Mouse (Mus musculus): Measurements from ENCODE around the gene Nsd1. TPM values are rescaled to one million over a fixed set of nuclear protein-coding genes. Genes with fewer than 3 reads are reported as not detected.
A peak's percentile ranks its signal among the peaks of the same experiment; 100 is the strongest.

Gene Nsd1
- polyA plus RNA-seq, 1 experiment from 2014 or later = 51.0 TPM

DNA sequence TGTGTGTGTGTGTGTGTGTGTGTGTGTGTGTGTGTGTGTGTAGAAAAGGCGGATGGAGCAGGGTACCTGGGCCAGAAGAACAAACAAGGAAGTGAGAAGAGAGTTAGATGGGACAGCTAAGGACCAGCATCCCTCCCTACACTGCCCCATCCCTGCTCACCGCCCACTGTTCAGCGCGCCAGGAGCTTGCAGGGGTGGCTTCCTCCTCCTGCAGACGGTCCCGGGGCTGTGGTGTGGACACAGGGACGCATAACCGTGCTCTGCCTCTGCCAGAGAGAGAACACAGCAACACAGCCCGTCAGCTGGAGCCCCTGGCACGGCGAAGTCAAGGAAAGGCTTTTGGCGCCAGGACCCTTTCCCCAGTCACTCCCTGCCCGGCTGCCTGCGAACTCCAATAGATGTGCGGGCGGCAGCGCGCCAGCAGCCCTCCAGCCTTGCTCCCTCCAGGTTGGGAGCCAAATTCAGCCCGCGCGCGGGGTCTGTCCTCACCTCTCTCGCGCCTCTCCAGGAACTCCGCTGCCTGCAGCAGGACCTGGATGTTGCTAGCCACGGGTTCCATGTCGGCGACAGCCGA is 119.6 kb downstream of the Nsd1 start:
- Histone ChIP-seq H3K27me3 (ENCODE audit: insufficient read depth, poor library complexity, severe bottlenecking) (peaks cover 7% of the 10 kb centered on the region; the same call in 1 of the 2 replicates), H3K27ac (peak overlapping the region; percentile 96), H3K4me1 (peaks cover 43% of the 10 kb centered on the region), H3K36me3 (peaks cover 20% of the 10 kb centered on the region), H3K4me3 (peak overlapping the region; percentile 82), H3K9me3 (no peaks in the 10 kb centered on the region)
- DNase-seq (ENCODE audit: low spot score) = no peak
- under 1% methylated on average over 28 of the region's 29 CpGs for WGBS

DNA sequence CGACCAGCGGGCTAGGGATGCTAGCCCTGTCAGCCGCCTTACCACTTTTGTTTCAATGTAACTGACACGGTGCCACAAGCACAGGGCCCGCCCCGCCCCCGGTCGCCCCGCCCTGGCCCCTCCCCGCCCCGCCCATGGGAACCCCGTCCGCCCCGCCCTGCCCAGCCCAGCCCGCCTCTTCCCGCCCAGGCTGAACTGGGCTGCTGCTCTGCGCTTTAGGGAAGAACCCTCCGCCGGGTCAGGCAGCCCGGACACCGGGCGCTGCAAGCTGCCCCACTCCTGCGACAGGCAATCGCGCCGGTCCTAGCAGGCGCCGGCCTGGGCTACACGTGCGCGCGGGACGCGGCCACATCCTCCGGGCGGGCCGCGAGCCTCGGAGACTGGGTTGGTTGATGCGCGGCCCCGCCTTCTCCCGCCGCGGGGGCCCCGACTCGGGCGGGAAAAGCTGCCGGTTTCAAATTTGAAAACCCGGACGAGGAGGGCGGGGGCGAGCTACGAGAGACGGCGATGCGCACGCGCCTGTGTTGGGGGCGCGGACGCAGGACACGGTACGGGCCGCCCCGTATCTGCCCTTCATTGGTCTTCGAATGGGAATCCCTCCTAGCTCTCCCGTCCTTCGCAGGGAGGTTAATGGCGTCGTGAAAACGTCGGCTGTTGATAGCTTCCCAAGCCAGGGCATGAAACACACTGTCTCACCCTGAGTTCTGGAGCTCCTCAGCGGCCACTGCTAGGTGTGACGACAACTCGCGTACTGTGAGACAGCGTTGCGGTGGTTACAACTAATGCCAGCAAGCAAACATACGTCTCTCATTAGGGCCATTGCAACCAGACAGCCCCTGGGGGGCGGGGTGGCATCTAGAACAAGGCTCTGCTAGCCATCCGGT is 120.3 kb downstream of the Nsd1 start, which contains the start of gene Mxd3:
Gene Mxd3 (minus strand): TSS at position 141 of the 884 bp plus-strand sequence.
- no peaks in the 10 kb centered on the region for H3K9me3 ChIP-seq
- peaks cover 43% of the 10 kb centered on the region for H3K4me1 ChIP-seq
- peak; percentile 96 for DNase-seq (ENCODE audit: low spot score)
- H3K4me3 ChIP-seq = peak within 1 kb of the TSS; percentile 82
- under 1% methylated on average over 78 of the region's 82 CpGs for WGBS
- peak within 1 kb of the TSS; percentile 96 for H3K27ac ChIP-seq
- H3K36me3 ChIP-seq = peaks cover 15% of the 10 kb centered on the region
- peaks cover 7% of the 10 kb centered on the region; the same call in 1 of the 2 replicates for H3K27me3 ChIP-seq (ENCODE audit: insufficient read depth, poor library complexity, severe bottlenecking)

DNA sequence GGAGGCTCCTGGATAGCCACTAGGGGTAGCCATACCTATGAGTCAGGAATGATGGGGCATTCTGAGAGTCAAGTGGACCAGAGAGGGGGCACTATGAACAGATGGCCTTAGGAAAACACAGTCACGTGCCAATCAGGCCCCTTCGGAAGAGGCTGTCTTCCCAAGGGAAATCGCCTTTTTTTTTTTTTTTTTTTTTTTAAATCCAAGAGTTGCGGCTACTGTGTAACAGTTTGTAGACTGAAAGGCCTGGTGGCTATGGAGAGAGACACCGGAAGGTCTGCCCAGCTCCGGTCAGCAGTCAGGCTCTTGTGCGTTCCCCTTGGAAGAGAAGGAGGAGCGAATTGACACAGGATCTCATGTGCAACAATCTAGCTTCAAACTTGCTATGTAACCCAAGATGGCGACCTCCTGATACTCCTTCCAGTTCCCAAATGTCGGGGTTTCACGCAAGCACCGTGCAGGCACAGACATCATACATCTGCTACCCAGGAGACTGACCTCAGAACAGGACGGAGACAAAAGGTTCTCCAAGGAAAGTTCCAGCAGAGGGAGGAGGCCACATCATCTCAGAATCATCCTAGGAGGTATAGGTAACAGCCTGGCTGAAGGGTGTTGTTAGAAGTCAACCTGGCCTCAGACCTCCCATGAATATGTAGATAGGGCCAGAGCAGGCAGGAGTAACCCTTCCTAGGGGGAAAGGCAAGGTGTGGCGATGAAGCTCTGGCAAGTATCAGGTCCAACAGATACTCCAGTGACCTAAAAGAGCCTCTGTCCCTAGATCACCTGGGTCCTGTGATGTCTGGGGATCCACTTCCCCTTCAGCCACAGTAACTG is 121.2 kb downstream of the Nsd1 start:
- Histone ChIP-seq H3K27me3 (ENCODE audit: insufficient read depth, poor library complexity, severe bottlenecking) (peaks cover 7% of the 10 kb centered on the region; the same call in 1 of the 2 replicates), H3K27ac (peak overlapping the region; percentile 96), H3K4me3 (peak overlapping the region; percentile 82), H3K36me3 (peaks cover 6% of the 10 kb centered on the region), H3K9me3 (no peaks in the 10 kb centered on the region), H3K4me1 (peaks cover 43% of the 10 kb centered on the region)
- DNase-seq (ENCODE audit: low spot score) = no peak
- WGBS = 43% methylated on average over 14 of the region's 14 CpGs

DNA sequence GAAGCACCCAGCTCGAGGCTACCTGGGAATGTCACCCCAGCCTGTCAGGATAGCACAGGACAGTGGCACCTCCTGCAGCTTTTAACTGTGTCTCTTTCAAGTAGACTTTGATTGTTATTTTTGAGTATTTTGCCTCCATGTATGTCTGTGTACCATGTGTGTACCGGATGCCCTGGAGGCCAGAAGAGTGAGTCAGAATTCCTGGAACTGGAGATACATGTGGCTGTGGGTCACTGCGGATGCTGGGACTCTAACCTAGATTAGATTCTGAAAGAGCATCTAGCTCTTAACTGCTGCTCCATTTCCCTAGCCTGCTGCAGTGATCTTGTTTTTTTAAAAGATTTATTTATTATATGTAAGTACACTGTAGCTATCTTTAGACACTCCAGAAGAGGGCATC is 122.7 kb downstream of the Nsd1 start:
- no peak for DNase-seq (ENCODE audit: low spot score)
- no peaks in the 10 kb centered on the region for H3K36me3 ChIP-seq
- 74% methylated on average over 3 of the region's 3 CpGs for WGBS
- H3K4me3 ChIP-seq = no peak overlapping the region
- H3K4me1 ChIP-seq = peaks cover 38% of the 10 kb centered on the region
- H3K9me3 ChIP-seq = no peaks in the 10 kb centered on the region
- H3K27ac ChIP-seq = no peak overlapping the region
- H3K27me3 ChIP-seq (ENCODE audit: insufficient read depth, poor library complexity, severe bottlenecking) = peaks cover 7% of the 10 kb centered on the region; the same call in 1 of the 2 replicates

DNA sequence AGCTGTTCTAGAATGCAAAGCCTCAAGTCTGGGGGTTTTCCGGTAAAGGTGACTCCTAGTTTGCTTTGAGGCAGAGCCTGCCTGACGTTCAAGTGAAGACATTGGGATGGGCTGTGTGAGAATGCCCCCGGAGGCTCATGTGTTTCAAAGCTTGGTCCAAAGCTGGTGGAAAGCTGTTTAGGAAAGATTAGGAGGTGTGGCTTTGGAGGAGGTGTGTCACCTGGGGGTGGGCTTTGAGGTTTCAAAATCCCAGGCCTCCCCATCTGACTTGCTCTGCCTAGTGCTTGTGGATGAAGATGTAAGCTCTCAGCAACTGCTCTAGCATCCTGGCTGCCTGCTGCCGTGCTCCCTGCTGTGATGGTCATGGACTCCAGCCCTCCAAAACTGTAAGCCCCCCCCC is 126.1 kb downstream of the Nsd1 start:
- no peak for DNase-seq (ENCODE audit: low spot score)
- Histone ChIP-seq H3K27ac (no peak overlapping the region), H3K9me3 (no peaks in the 10 kb centered on the region), H3K36me3 (no peaks in the 10 kb centered on the region), H3K27me3 (ENCODE audit: insufficient read depth, poor library complexity, severe bottlenecking) (no peaks in the 10 kb centered on the region), H3K4me1 (peaks cover 7% of the 10 kb centered on the region), H3K4me3 (no peak overlapping the region)
- WGBS = 76% methylated on average over 4 of the region's 4 CpGs

DNA sequence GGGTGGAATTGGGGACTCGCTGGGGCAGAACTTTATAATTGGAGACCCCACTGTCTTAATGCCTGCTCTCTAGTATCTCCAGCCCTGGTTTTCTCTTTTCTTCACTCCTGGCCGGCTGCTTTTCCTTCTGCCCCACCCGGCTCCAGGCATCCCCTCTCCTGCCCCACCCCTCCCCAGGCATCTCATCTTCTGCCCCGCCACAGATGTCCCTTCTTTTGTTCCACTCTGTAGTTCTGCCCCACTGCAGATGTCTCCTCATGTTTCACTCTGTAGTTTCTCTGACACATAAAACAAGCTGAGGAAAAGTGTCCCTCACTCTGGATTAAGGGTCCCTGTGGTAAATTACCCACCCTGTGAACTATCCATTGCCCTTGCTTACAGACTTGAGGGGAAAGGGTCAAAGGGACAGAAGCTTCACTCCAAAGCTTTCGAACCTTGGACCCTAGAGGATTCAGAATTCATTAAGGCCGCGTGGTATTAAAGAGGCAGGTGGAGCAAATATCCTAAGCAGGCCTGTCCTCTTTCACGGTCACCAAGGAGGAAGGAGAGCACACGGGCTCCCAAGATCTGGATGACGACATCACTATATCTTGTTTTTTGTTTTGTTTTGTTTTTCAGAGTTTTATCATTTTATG is 127.9 kb downstream of the Nsd1 start:
- H3K27me3 ChIP-seq (ENCODE audit: insufficient read depth, poor library complexity, severe bottlenecking) = no peaks in the 10 kb centered on the region
- H3K36me3 ChIP-seq = no peaks in the 10 kb centered on the region
- no peak for DNase-seq (ENCODE audit: low spot score)
- H3K27ac ChIP-seq = no peak overlapping the region
- H3K9me3 ChIP-seq = no peaks in the 10 kb centered on the region
- H3K4me1 ChIP-seq = no peaks in the 10 kb centered on the region
- H3K4me3 ChIP-seq = no peak overlapping the region
- 75% methylated on average over 10 of the region's 10 CpGs for WGBS

DNA sequence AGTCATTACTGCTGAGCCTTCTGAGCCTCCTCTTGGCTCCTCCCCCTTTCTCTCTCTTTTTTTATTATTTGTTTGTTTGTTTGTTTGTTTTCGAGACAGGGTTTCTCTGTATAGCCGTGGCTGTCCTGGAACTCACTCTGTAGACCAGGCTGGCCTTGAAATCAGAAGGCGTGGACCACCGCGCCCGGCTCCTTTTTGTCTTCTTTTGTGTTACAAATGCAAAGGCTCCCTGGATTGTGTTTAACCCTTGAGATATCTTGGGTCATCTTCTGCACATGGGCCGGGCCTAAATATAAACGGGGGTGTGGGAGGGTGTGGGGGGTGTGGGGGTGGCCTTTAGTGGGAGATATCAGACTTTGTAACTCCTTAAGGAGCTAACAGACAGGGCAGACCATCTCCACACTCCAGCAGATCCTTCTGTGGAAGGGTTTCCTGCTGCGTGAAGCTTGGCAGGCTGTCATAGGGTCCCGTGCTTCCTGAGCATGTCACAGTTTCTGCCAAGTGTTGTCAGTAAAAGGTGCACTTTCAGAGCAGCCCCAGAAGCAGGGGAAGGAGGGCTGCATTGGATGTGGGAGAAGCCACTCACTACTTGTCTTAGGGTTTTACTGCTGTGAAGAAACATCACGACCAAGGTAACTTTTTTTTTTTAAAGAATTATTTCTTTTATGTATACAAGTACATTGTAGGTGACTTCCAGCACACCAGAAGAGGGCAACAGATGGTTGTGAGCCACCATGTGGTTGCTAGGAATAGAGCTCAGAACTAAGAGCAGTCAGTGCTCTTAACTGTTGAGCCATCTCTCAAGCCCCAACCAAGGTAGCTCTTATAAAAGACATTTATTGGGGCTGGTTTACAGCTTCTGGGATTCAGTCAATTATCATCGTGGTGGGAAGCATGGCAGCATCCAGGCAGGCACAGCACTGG is 128.8 kb downstream of the Nsd1 start:
- no peaks in the 10 kb centered on the region for H3K4me1 ChIP-seq
- H3K27me3 ChIP-seq (ENCODE audit: insufficient read depth, poor library complexity, severe bottlenecking) = no peaks in the 10 kb centered on the region
- no peak for DNase-seq (ENCODE audit: low spot score)
- H3K27ac ChIP-seq = no peak overlapping the region
- no peak overlapping the region for H3K4me3 ChIP-seq
- no peaks in the 10 kb centered on the region for H3K36me3 ChIP-seq
- no peaks in the 10 kb centered on the region for H3K9me3 ChIP-seq
- 63% methylated on average over 12 of the region's 12 CpGs for WGBS

DNA sequence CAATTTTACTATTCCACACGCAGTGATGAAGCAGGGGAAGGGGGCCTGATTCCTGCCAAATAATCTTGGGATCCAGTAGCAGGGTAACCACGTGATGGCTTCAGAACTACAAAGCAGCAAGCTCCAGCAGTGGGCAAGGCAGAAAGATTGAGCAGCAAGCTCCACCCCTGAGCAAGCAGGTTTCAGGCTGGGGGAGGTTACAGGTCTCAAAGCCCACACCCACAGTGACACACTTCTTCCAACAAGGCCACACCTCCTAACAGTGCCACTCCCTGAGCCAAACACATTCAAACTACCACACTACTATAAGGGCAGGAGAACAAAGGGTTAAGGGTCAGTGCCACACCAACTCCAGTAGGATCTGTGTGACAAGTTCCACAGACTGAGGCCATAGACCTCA is 129.7 kb downstream of the Nsd1 start:
- Histone ChIP-seq H3K4me3 (no peak overlapping the region), H3K4me1 (no peaks in the 10 kb centered on the region), H3K36me3 (peaks cover 6% of the 10 kb centered on the region), H3K27me3 (ENCODE audit: insufficient read depth, poor library complexity, severe bottlenecking) (no peaks in the 10 kb centered on the region), H3K27ac (no peak overlapping the region), H3K9me3 (no peaks in the 10 kb centered on the region)
- 29% methylated on average over 2 of the region's 2 CpGs for WGBS
- DNase-seq (ENCODE audit: low spot score) = no peak

DNA sequence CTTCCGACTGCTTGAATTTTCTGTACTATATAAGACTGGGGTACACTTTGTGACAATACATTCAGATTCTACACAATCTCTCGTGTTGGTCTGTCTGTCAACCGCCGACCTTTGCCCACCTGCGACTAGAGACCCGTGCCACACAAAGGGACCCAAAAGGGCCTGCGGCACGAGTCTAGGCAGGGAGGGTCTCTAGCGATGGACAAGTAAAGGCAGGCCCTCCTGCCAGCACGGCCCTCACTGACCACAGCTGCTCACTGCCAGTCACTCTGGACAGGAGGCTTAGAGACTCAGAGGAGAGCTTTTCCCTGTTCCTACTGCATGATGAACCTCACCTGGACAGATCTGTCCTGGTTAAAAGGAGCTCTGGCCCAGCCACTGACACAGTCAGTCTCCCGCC is 132.9 kb downstream of the Nsd1 start:
- Histone ChIP-seq H3K36me3 (peaks cover 38% of the 10 kb centered on the region), H3K4me3 (no peak overlapping the region), H3K27me3 (ENCODE audit: insufficient read depth, poor library complexity, severe bottlenecking) (no peaks in the 10 kb centered on the region), H3K4me1 (no peaks in the 10 kb centered on the region), H3K27ac (no peak overlapping the region), H3K9me3 (no peaks in the 10 kb centered on the region)
- WGBS = 29% methylated on average over 11 of the region's 11 CpGs
- DNase-seq (ENCODE audit: low spot score) = no peak

DNA sequence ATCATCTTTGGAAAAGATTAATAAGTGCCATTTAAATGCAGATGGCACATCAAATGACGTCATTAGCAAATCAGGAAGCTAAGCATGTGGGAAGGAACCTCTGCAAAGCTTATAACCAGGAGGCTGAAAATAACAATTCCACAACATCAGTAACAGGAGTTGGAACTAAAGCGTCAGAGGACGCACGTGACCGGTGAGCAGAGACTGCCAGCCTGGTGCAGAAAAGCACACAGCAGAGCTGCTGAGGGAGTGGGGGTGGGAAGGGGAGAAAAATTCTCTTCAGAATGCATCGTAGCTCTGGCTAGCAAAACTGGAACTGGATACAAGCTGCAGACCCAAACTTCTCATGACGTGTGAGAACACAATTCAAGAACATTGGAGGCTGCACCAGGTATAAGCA is 134.7 kb downstream of the Nsd1 start:
- WGBS = 91% methylated on average over 7 of the region's 7 CpGs
- Histone ChIP-seq H3K4me3 (no peak overlapping the region), H3K27me3 (ENCODE audit: insufficient read depth, poor library complexity, severe bottlenecking) (no peaks in the 10 kb centered on the region), H3K4me1 (no peaks in the 10 kb centered on the region), H3K9me3 (no peaks in the 10 kb centered on the region), H3K36me3 (peaks cover 55% of the 10 kb centered on the region), H3K27ac (no peak overlapping the region)
- no peak for DNase-seq (ENCODE audit: low spot score)

DNA sequence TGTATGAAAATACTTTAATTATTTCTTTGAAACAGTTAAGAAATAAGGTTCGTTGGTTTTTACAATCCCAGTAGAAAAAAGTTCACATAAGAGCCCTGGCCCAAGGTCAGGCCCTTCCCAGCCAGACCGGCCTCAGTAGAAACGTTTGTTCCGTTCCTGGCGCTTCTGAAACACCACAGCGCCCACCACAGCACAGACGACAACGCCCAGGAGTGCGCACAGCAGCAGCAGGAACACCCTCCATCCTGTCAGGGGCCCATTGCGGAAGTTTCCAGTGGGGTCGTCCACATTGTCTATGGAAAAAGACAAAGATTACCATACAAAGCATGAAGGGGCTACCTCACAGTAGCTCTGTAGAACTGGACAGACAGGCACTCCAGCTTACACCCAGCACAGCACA is 137.2 kb downstream of the Nsd1 start:
- no peak for DNase-seq (ENCODE audit: low spot score)
- Histone ChIP-seq H3K27ac (no peak overlapping the region), H3K4me3 (no peak overlapping the region; the same call in 1 of the 2 replicates), H3K9me3 (no peaks in the 10 kb centered on the region), H3K27me3 (ENCODE audit: insufficient read depth, poor library complexity, severe bottlenecking) (no peaks in the 10 kb centered on the region), H3K36me3 (peaks cover 77% of the 10 kb centered on the region), H3K4me1 (no peaks in the 10 kb centered on the region)
- WGBS = 87% methylated on average over 11 of the region's 11 CpGs

DNA sequence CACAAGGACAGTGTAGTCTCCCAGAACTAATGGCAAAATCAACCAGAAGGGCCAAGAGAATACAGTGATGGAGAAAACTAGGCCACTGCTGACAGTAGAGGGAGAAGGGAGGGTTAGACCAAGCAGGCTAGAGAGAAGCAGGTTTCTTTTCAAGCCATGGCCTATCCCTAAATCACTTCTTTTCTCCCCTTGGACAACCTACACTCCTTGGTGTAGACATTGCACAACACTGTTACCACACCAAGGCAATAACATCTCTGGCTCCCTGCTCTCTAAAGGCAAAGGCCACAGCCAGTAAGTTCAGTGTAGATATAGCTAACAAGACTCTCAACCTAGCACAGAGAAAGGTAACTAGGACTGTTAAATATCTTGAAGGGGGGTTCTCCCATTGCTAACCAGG is 151.6 kb downstream of the Nsd1 start:
- peak overlapping the region; percentile 97 for H3K4me3 ChIP-seq
- peaks cover 6% of the 10 kb centered on the region; the same call in 1 of the 2 replicates for H3K27me3 ChIP-seq (ENCODE audit: insufficient read depth, poor library complexity, severe bottlenecking)
- no peaks in the 10 kb centered on the region for H3K9me3 ChIP-seq
- peaks cover 48% of the 10 kb centered on the region for H3K36me3 ChIP-seq
- no peak overlapping the region for H3K27ac ChIP-seq
- DNase-seq (ENCODE audit: low spot score) = no peak
- H3K4me1 ChIP-seq = peaks cover 22% of the 10 kb centered on the region

Data from heart, embryonic 10.5 days (tissue).